In genomic region chr4:134784701-134785100, GRCm38 (mm10) we compare ENCODE assay signal across 10 mouse cellular contexts. TPM values are rescaled to one million over a fixed set of nuclear protein-coding genes. Genes with fewer than 3 reads are reported as not detected.
DNase-seq lines count a peak whose midpoint lies in the region; ATAC-seq and TF ChIP-seq lines count a peak whose summit lies in the region.
"Had no signal": no experiment of that assay in that cellular context is flagged by ENCODE, and none has a peak within 500 bp of the region (broad histone marks: within the 10 kb centered on the region; RNA-seq: fewer than 3 reads in every experiment).

No protein-coding gene starts in this region.

- ATAC-seq in forebrain, postnatal 0 days, result no peak
- no peak for ATAC-seq in forebrain, embryonic 12.5 days (ENCODE audit: low FRiP score)
- no peak for ATAC-seq in midbrain, embryonic 11.5 days (ENCODE audit: low FRiP score)
- ATAC-seq in midbrain, embryonic 16.5 days, result no peak

- no peaks in the 10 kb centered on the region for H3K27me3 ChIP-seq in forebrain, postnatal 0 days (ENCODE audit: insufficient read depth, low read length)
- H3K27me3 ChIP-seq in forebrain, embryonic 12.5 days, result no peaks in the 10 kb centered on the region
- H3K27me3 ChIP-seq in midbrain, embryonic 11.5 days (ENCODE audit: control insufficient read depth, insufficient read depth, low read length), result no peaks in the 10 kb centered on the region
- no peaks in the 10 kb centered on the region for H3K27me3 ChIP-seq in midbrain, embryonic 16.5 days (ENCODE audit: control insufficient read depth, insufficient read depth, low read depth, low read length)
- H3K27me3 ChIP-seq: neural tube, embryonic 12.5 days had no signal

- no peaks in the 10 kb centered on the region for H3K9me3 ChIP-seq in forebrain, postnatal 0 days (ENCODE audit: low read length)
- H3K9me3 ChIP-seq in forebrain, embryonic 12.5 days, result no peaks in the 10 kb centered on the region
- H3K9me3 ChIP-seq in midbrain, embryonic 11.5 days (ENCODE audit: control insufficient read depth, low read length), result no peaks in the 10 kb centered on the region
- H3K9me3 ChIP-seq in midbrain, embryonic 16.5 days (replicated peaks; ENCODE audit: control insufficient read depth, low read length, poor library complexity, severe bottlenecking), result no peaks in the 10 kb centered on the region
- H3K9me3 ChIP-seq: neural tube, embryonic 12.5 days had no signal

- peak; percentile 39 for DNase-seq in forebrain, postnatal 0 days
- DNase-seq in midbrain, embryonic 11.5 days (ENCODE audit: low spot score, missing footprints), result peak; percentile 93
- peak; percentile 71 for DNase-seq in embryo, embryonic 11 days
- peak; percentile 42 for DNase-seq in retina, postnatal 7 days (ENCODE audit: low read depth, low spot score)
- no peak for DNase-seq in gastrocnemius, postnatal 14 days
- DNase-seq in adrenal gland, adult 8-10 months, result no peak

- no peaks in the 10 kb centered on the region for H3K4me1 ChIP-seq in forebrain, postnatal 0 days (ENCODE audit: insufficient read depth)
- peaks cover 3% of the 10 kb centered on the region; the same call in 1 of the 2 replicates for H3K4me1 ChIP-seq in forebrain, embryonic 12.5 days
- H3K4me1 ChIP-seq in midbrain, embryonic 11.5 days (ENCODE audit: control insufficient read depth, insufficient read depth, low read length), result no peaks in the 10 kb centered on the region
- H3K4me1 ChIP-seq in midbrain, embryonic 16.5 days (ENCODE audit: control insufficient read depth, insufficient read depth, low read length), result no peaks in the 10 kb centered on the region
- H3K4me1 ChIP-seq: neural tube, embryonic 12.5 days had no signal

- H3K27ac ChIP-seq in forebrain, postnatal 0 days (ENCODE audit: low read depth, low read length), result no peak overlapping the region
- H3K27ac ChIP-seq in forebrain, embryonic 12.5 days, result no peak overlapping the region
- no peak overlapping the region for H3K27ac ChIP-seq in midbrain, embryonic 11.5 days (ENCODE audit: low read depth, low read length)
- no peak overlapping the region for H3K27ac ChIP-seq in midbrain, embryonic 16.5 days (ENCODE audit: low read length)
- H3K27ac ChIP-seq: neural tube, embryonic 12.5 days had no signal

- intact Hi-C loops in gastrocnemius, postnatal 14 days (cut with DNase I; ENCODE audit: low total_unique reads), result no loop called here

- H3K4me2 ChIP-seq in forebrain, postnatal 0 days (ENCODE audit: low read depth), result no peak overlapping the region
- H3K4me2 ChIP-seq in forebrain, embryonic 12.5 days, result no peak overlapping the region
- H3K4me2 ChIP-seq in midbrain, embryonic 11.5 days, result no peak overlapping the region
- no peak overlapping the region for H3K4me2 ChIP-seq in midbrain, embryonic 16.5 days (ENCODE audit: low read length)
- H3K4me2 ChIP-seq: neural tube, embryonic 12.5 days had no signal

- H3K4me3 ChIP-seq in forebrain, postnatal 0 days (ENCODE audit: low read depth, low read length), result no peak overlapping the region
- no peak overlapping the region for H3K4me3 ChIP-seq in forebrain, embryonic 12.5 days (replicated peaks)
- H3K4me3 ChIP-seq in midbrain, embryonic 11.5 days (ENCODE audit: low read depth, low read length), result no peak overlapping the region
- no peak overlapping the region for H3K4me3 ChIP-seq in midbrain, embryonic 16.5 days (ENCODE audit: low read depth, low read length)
- H3K4me3 ChIP-seq: erythroblast, embryonic 14.5 days; neural tube, embryonic 12.5 days had no signal

- H3K9ac ChIP-seq in forebrain, postnatal 0 days, result no peak overlapping the region
- no peak overlapping the region for H3K9ac ChIP-seq in forebrain, embryonic 12.5 days
- no peak overlapping the region for H3K9ac ChIP-seq in midbrain, embryonic 11.5 days (ENCODE audit: low read length)
- H3K9ac ChIP-seq in midbrain, embryonic 16.5 days (ENCODE audit: low read depth, low read length), result no peak overlapping the region
- H3K9ac ChIP-seq: neural tube, embryonic 12.5 days had no signal

- H3K36me3 ChIP-seq in forebrain, postnatal 0 days (ENCODE audit: insufficient read depth), result no peaks in the 10 kb centered on the region
- H3K36me3 ChIP-seq in forebrain, embryonic 12.5 days (replicated peaks), result no peaks in the 10 kb centered on the region
- no peaks in the 10 kb centered on the region for H3K36me3 ChIP-seq in midbrain, embryonic 11.5 days (ENCODE audit: control insufficient read depth, insufficient read depth, low read length)
- no peaks in the 10 kb centered on the region for H3K36me3 ChIP-seq in midbrain, embryonic 16.5 days (ENCODE audit: control insufficient read depth, insufficient read depth, low read length)
- H3K36me3 ChIP-seq: neural tube, embryonic 12.5 days had no signal

- peak; percentile 59 for TF ChIP-seq CTCF in forebrain, postnatal 0 days (IDR thresholded peaks at IDR 0.05; ENCODE audit: low read depth)

- 56% methylated on average over 5 of the region's 5 CpGs for WGBS in forebrain, postnatal 0 days
- WGBS in forebrain, embryonic 12.5 days, result 52% methylated on average over 5 of the region's 5 CpGs
- WGBS in midbrain, embryonic 11.5 days, result 56% methylated on average over 5 of the region's 5 CpGs
- 49% methylated on average over 5 of the region's 5 CpGs for WGBS in midbrain, embryonic 16.5 days

RNA-seq across cellular contexts. Expression of gene Ldlrap1, which starts 16.9 kb away (rescaled TPM):
- total RNA-seq in forebrain, postnatal 0 days (2014; rRNA removed), result 1.2 and 1.7 TPM in 2 replicates
- polyA plus RNA-seq in forebrain, postnatal 0 days (2015; fragmentation: Nextera tagmentation; extraction: Ambion mirVana), result 2.3 TPM in 2 replicates
- 5.1 and 5.9 TPM in 2 replicates for polyA plus RNA-seq in forebrain, embryonic 12.5 days (2016; fragmentation: Nextera tagmentation; extraction: Ambion mirVana)
- polyA plus RNA-seq in midbrain, embryonic 11.5 days (2014; fragmentation: Nextera tagmentation; extraction: Ambion mirVana), result 4.8 and 5.7 TPM in 2 replicates
- 2.1 and 2.4 TPM in 2 replicates for polyA plus RNA-seq in midbrain, embryonic 16.5 days (2015; fragmentation: Nextera tagmentation; extraction: Ambion mirVana)
- 10 to 100 TPM in 1 of 2 experiments, 1 to 10 TPM in 1; 9.2 to 10.2 TPM for total RNA-seq in gastrocnemius, postnatal 14 days (2021)
- total RNA-seq in adrenal gland, adult 8-10 months (2022), result 10 to 100 TPM; 46.7 to 49.4 (median 48.4) TPM

Comparison
In these comparisons a context has a peak if more than half of its experiments do, and no peak if none do; other contexts are left out.
1. DNase-seq: peak in forebrain, postnatal 0 days (single experiment), midbrain, embryonic 11.5 days (single experiment), embryo, embryonic 11 days (single experiment) and retina, postnatal 7 days (single experiment); none in gastrocnemius, postnatal 14 days (single experiment) and adrenal gland, adult 8-10 months (single experiment).